Mouse (Mus musculus) heart, postnatal 36 days (tissue): ENCODE measurements around the gene Endou. TPM values are rescaled to one million over a fixed set of nuclear protein-coding genes. Genes with fewer than 3 reads are reported as not detected.

ENCODE experiments used
- total RNA-seq, 2 experiments: library from RNA; stranded (reverse); gene quantifications; 2 replicates each; pipeline ENCODE4 v1.2.3; 2021

Gene Endou
- total RNA-seq, 2 experiments from 2014 or later: 1.3 to 2.2 TPM

Other genes with a start within 250 kb of the Endou start
- gene Rpap3, start 25.5 kb downstream of the Endou start, total RNA-seq: 10 to 100 TPM; 13.1 to 15.7 TPM
- 10 to 100 TPM; 25.4 to 27.4 TPM for gene Rapgef3, start 36.6 kb upstream of the Endou start, total RNA-seq
- 10 to 100 TPM; 73.3 to 84.1 TPM for gene Slc48a1, start 47.2 kb upstream of the Endou start, total RNA-seq
- 10 to 100 TPM; 26.9 to 37.1 TPM for gene Hdac7, start 113.2 kb upstream of the Endou start, total RNA-seq
- 1 to 10 TPM; 1.6 to 1.7 TPM for gene Vdr, start 179.3 kb upstream of the Endou start, total RNA-seq
- 10 to 100 TPM; 10.6 to 12.0 TPM for gene Tmem106c, start 232.9 kb upstream of the Endou start, total RNA-seq